Mouse (Mus musculus) gastrocnemius, adult 2 months (tissue): ENCODE measurements around the gene Hecw2. TPM values are rescaled to one million over a fixed set of nuclear protein-coding genes. Genes with fewer than 3 reads are reported as not detected.

Experiments
- DNase-seq: peaks from one replicate; pipeline ENCODE4 v3.0.0; 2022
- H3K27ac ChIP-seq: fragments of 200-600 bp; 2 replicates; pipeline ENCODE4 v1.8.1; 2022; ENCODE audit warnings: mild to moderate bottlenecking
- H3K4me3 ChIP-seq: fragments of 200-600 bp; 2 replicates; pipeline ENCODE4 v1.8.1; 2022; ENCODE audit warnings: mild to moderate bottlenecking, moderate library complexity
- CTCF ChIP-seq: fragments of 200-600 bp; IDR thresholded peaks from 2 replicates; pipeline ENCODE4 v1.8.1; 2022; ENCODE audit warnings: antibody characterized with exemption, mild to moderate bottlenecking, moderate library complexity
- intact Hi-C: fragments of 180-260 bp; cut with DNase I; formaldehyde crosslinking; loops from one replicate; pipeline ENCODE4 v1.15.1; 2025
- total RNA-seq, 2 experiments: library from RNA; stranded (reverse); gene quantifications; 2 replicates each; pipeline ENCODE4 v1.2.3; 2021

Hecw2 gene
- total RNA-seq, 2 experiments from 2014 or later: 5.1 to 7.9 TPM

GRCm38 (mm10) chr1:53942468-53942867 is 252.5 kb downstream of the Hecw2 start:
- no peak for DNase-seq
- intact Hi-C loops: no loop called here
- no peak for TF ChIP-seq CTCF
- H3K4me3 ChIP-seq: no peak overlapping the region
- no peak overlapping the region for H3K27ac ChIP-seq

DNA sequence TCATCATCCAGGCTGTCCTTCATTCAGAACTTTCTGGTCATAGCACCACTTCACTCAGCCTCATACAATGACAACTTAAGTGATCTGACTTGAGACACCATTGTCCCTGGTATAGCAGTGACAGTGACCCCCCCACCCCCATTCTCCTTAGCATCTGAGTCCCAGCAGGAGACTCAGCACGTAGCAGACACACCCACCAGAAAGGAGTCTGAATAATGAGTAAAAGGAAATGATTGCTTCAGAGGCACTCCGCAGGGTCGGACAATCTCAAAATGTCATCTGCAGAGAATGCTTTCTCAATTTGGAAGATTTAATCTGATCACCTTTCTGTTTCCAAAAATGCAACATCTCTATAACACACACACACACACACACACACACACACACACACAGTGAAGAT is 253.4 kb downstream of the Hecw2 start:
- no peak for TF ChIP-seq CTCF
- intact Hi-C loops: no loop called here
- DNase-seq: no peak
- Histone ChIP-seq H3K27ac (no peak overlapping the region), H3K4me3 (no peak overlapping the region)

DNA sequence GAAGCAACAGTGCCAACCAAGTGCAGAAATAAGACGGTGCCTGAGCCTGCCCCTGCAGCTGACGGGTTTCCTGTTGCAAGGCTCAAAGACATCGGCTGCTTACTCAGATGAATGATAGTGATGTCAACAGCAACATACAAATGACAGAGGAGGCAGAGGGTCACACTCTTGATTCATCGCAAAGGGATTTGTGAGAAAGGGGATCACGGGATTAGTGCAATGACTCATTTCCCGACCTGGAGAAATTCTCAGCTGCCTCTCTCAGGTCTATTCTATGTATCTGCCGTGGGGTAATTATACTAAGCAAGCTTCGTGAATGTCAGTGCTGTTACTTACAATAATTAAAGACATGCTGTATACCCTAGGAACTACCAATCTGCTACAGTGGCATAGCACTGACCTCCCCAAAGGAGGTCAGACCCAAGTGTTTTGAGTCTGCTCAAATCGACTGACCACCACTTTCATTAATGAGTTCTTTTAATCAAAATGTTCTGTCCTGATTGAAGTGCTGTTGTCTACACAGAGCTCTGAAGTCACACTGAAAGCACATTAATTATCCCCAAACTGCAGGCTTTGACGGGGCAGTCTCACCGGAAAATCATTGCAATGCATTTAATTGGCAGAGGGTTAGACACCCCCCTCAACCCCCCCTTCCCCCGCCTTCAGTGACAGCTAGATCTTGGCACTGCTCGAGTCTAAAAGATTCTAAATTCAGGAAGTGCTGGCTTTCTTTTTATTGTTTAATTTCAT is 254.5 kb downstream of the Hecw2 start:
- Histone ChIP-seq H3K4me3 (peak overlapping the region; percentile 5), H3K27ac (peak overlapping the region; percentile 48)
- TF ChIP-seq CTCF: no peak
- DNase-seq: no peak
- intact Hi-C loops: no loop called here

DNA sequence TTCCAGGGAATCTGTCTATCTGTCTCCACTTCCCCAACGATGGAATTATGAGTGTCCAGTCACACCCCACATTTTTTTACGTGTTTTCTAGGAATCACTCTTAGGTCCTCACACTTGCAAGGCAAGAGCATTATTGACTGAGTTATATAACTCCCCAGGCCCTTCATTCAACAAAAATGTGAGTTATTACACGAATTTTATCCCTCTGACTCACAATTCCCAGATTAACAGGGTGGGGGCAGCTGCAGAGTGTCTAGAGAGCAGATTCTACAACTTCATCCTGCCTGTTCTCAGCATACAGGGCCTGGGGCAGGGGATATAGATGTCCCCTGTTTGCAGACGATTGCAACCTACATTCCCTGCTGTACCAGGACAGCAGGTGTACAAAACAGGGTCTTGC is 255.7 kb downstream of the Hecw2 start:
- no peak for DNase-seq
- no peak overlapping the region for H3K4me3 ChIP-seq
- intact Hi-C loops: no loop called here
- no peak for TF ChIP-seq CTCF
- H3K27ac ChIP-seq: no peak overlapping the region

- Histone ChIP-seq H3K4me3 (no peak overlapping the region), H3K27ac (no peak overlapping the region)
- no peak for DNase-seq
- intact Hi-C loops: no loop called here
- TF ChIP-seq CTCF: no peak
These were observed 261.7 kb downstream of the Hecw2 start for GRCm38 (mm10) chr1:53933308-53933707.

DNA sequence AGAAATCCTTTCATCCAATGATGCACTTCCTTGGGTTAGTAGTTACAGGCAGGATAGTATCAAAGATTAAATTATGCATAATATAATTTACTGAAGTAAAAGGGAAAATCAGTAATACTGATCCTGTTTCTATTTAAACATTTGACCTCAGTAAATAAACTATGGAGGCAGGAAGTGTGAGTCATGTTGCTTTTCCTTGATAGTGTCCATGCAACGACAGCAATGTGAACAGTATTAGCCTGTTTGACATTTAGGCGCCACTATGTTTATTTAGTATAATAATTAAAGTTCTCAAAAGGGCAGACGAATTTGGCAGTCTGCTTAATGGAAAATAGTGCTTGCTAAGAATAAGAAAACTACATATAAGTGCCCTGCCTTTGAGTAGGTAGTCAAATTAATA is 263.7 kb downstream of the Hecw2 start:
- H3K27ac ChIP-seq: no peak overlapping the region
- no peak for TF ChIP-seq CTCF
- intact Hi-C loops: no loop called here
- DNase-seq: no peak
- H3K4me3 ChIP-seq: no peak overlapping the region

- intact Hi-C loops: loop anchor here (1.0 kb wide), 1 partner anchor 18 kb away; no protein-coding TSS in a partner anchor
- Histone ChIP-seq H3K27ac (no peak overlapping the region), H3K4me3 (no peak overlapping the region)
- peak; percentile 63 for TF ChIP-seq CTCF
- DNase-seq: no peak
These were observed 267.4 kb downstream of the Hecw2 start for GRCm38 (mm10) chr1:53927605-53928004.

GRCm38 (mm10) chr1:53925149-53925901 is 269.6 kb downstream of the Hecw2 start:
- Histone ChIP-seq H3K4me3 (no peak overlapping the region), H3K27ac (no peak overlapping the region)
- intact Hi-C loops: no loop called here
- no peak for TF ChIP-seq CTCF
- no peak for DNase-seq

GRCm38 (mm10) chr1:53911848-53912247 is 283.1 kb downstream of the Hecw2 start:
- DNase-seq: no peak
- TF ChIP-seq CTCF: no peak
- Histone ChIP-seq H3K27ac (no peak overlapping the region), H3K4me3 (no peak overlapping the region)
- intact Hi-C loops: no loop called here

- Histone ChIP-seq H3K4me3 (no peak overlapping the region), H3K27ac (no peak overlapping the region)
- TF ChIP-seq CTCF: no peak
- intact Hi-C loops: no loop called here
- DNase-seq: no peak
These were observed 284.7 kb downstream of the Hecw2 start for GRCm38 (mm10) chr1:53910251-53910650.

DNA sequence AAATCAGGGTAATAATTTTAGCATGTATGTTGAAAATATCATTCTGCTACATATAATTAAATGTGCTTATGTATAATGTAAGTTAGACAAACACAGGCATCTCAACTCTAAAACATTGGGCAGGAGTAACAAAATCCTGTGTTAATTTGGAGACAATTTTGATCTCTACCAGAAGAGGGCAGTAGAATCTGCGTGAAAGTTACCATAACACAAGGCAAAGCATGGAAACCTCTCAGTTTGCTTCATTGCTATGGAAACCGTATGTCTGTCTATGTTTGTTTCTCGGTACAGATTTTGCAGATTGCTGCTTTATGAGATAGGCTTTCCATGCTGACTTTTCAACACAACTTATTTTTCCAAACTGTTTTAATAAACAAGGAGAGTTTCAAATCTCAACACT is 285.9 kb downstream of the Hecw2 start:
- DNase-seq: no peak
- peak; percentile 79 for TF ChIP-seq CTCF
- Histone ChIP-seq H3K27ac (no peak overlapping the region), H3K4me3 (no peak overlapping the region)
- intact Hi-C loops: loop anchor here (1.0 to 10.0 kb wide), 3 partner anchors 18 to 473 kb away; no protein-coding TSS in a partner anchor

GRCm38 (mm10) chr1:53906175-53906574 is 288.8 kb downstream of the Hecw2 start:
- intact Hi-C loops: loop anchor here (5.0 to 10.0 kb wide), 2 partner anchors 129 to 476 kb away; no protein-coding TSS in a partner anchor

GRCm38 (mm10) chr1:53900416-53900815 is 294.6 kb downstream of the Hecw2 start:
- Histone ChIP-seq H3K4me3 (no peak overlapping the region), H3K27ac (no peak overlapping the region)
- intact Hi-C loops: loop anchor here (10.0 kb wide), 1 partner anchor 134 kb away; no protein-coding TSS in a partner anchor
- DNase-seq: no peak
- TF ChIP-seq CTCF: no peak

More at GRCm38 (mm10) chr1:53906175-53906574, 288.8 kb downstream of the Hecw2 start:
- no peak for TF ChIP-seq CTCF
- no peak overlapping the region for H3K4me3 ChIP-seq
- no peak for DNase-seq
- no peak overlapping the region for H3K27ac ChIP-seq
